Mouse (Mus musculus) layer of hippocampus, adult 2 months (tissue): ENCODE results near the gene Speer4f2. TPM values are rescaled to one million over a fixed set of nuclear protein-coding genes. Genes with fewer than 3 reads are reported as not detected.
"Not testable (repeated sequence)": the region's sequence is repeated elsewhere in the genome, so short reads cannot be mapped to it uniquely, and the experiment has no call there.

Experiments
- DNase-seq, 2 experiments: peaks; one replicate each; pipeline ENCODE4 v3.0.0; 2022; ENCODE audit warnings: low spot score in 2 of 2
- H3K27ac ChIP-seq: fragments of 200-600 bp; 2 replicates; pipeline ENCODE4 v1.8.1; 2022
- H3K4me3 ChIP-seq: fragments of 200-600 bp; 2 replicates; pipeline ENCODE4 v1.8.1; 2022; ENCODE audit warnings: mild to moderate bottlenecking
- CTCF ChIP-seq: fragments of 200-600 bp; conservative IDR thresholded peaks from 2 replicates; pipeline ENCODE4 v1.8.1; 2022; ENCODE audit warnings: antibody characterized with exemption, mild to moderate bottlenecking, moderate library complexity
- long read RNA-seq, 2 experiments: library from polyadenylated mRNA; stranded (forward); transcript quantifications; one replicate each; pipeline ENCODE4 v2.0.0; 2021; ENCODE audit warnings: borderline mapping rate in 2 of 2
- total RNA-seq, 2 experiments: library from RNA; stranded (reverse); gene quantifications; 2 replicates each; pipeline ENCODE4 v1.2.3; 2021

Speer4f2 gene
- not detected for total RNA-seq
- long read RNA-seq, experiment 1 = 0 reads
- long read RNA-seq, experiment 2 = 0 reads

DNA sequence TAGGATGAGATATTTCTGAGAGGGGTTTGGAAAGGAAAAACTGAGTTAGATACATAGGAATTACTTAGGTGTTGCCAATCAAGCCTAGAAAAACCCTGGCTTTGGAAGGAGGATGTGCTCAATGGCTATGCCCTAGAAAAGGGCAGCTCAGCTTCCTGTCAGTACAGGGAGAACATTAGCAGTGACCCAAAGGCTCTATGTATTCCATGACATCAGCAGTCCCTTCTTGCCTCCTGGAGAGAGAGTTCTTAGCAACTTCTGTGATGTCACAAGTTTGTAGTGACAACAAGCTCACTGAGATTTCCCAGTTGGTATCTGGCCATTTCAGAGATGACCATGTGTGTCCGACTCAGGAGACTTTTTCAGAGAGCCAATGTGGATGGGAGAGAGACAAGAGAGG lies at the start of gene Speer4f2:
Gene Speer4f2 (plus strand): TSS at position 301 of the 400 bp plus-strand sequence.
- DNase-seq, H3K27ac ChIP-seq, H3K4me3 ChIP-seq: not testable (repeated sequence)

- no peak overlapping the region for H3K27ac ChIP-seq
- no peak overlapping the region for H3K4me3 ChIP-seq
- DNase-seq = no peak
- TF ChIP-seq CTCF = no peak
Observed at GRCm38 (mm10) chr5:17328946-17329566, 43.9 kb upstream of the Speer4f2 start.

DNA sequence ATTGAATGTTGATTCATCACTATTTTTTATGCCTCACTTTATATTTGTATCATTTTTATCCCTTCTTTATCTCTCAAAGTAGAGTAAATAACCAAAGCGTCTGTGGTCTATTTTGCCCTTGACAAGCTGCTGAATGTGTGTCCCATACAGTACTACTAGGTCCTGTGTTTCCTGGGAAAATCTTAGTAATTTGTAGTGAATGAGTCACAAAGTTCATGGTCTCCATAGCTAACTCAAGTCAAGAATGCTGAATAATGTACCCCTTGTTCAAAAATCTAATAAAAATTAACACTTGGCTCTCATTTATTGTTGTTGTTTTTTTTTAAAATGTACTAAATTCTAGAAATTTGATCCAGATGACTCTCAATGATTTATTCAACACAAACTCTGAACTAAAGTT lies 38.1 kb upstream of the Speer4f2 start:
- TF ChIP-seq CTCF = no peak
- no peak overlapping the region for H3K27ac ChIP-seq
- no peak overlapping the region for H3K4me3 ChIP-seq
- DNase-seq = no peak

GRCm38 (mm10) chr5:17345741-17346140 lies 27.2 kb upstream of the Speer4f2 start:
- not testable (repeated sequence) for DNase-seq, H3K27ac ChIP-seq

GRCm38 (mm10) chr5:17359394-17359999 lies 13.5 kb upstream of the Speer4f2 start:
- H3K4me3 ChIP-seq = no peak overlapping the region
- TF ChIP-seq CTCF = no peak
- no peak overlapping the region for H3K27ac ChIP-seq

More at GRCm38 (mm10) chr5:17345741-17346140, 27.2 kb upstream of the Speer4f2 start:
- H3K4me3 ChIP-seq = not testable (repeated sequence)

GRCm38 (mm10) chr5:17389926-17390325 lies 16.9 kb downstream of the Speer4f2 start:
- Histone ChIP-seq H3K27ac (no peak overlapping the region), H3K4me3 (no peak overlapping the region)
- TF ChIP-seq CTCF = no peak
- DNase-seq = no peak

More at GRCm38 (mm10) chr5:17359394-17359999, 13.5 kb upstream of the Speer4f2 start:
- no peak for DNase-seq

GRCm38 (mm10) chr5:17391207-17391606 lies 18.2 kb downstream of the Speer4f2 start:
- no peak for TF ChIP-seq CTCF
- DNase-seq = no peak
- Histone ChIP-seq H3K27ac (no peak overlapping the region), H3K4me3 (no peak overlapping the region)

DNA sequence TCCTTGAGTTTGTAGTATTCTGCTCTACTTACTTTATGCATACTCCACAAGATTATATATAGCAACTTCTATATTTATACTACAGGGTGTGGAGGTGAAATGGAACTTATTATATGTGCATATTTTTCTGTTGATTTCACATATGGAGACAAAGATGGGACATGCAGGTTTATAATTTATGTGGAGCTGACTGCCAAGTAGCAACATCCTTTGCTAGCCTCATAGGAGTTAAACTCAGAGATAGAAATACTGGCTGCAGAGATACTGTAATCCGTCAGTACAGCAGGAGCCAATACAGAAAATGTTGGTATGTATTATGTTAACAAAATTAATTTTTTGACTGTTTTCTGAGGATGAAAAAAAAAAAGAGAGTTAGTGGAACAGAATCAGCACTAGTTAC lies 27.6 kb downstream of the Speer4f2 start:
- no peak overlapping the region for H3K27ac ChIP-seq
- DNase-seq = no peak
- no peak for TF ChIP-seq CTCF
- no peak overlapping the region for H3K4me3 ChIP-seq

DNA sequence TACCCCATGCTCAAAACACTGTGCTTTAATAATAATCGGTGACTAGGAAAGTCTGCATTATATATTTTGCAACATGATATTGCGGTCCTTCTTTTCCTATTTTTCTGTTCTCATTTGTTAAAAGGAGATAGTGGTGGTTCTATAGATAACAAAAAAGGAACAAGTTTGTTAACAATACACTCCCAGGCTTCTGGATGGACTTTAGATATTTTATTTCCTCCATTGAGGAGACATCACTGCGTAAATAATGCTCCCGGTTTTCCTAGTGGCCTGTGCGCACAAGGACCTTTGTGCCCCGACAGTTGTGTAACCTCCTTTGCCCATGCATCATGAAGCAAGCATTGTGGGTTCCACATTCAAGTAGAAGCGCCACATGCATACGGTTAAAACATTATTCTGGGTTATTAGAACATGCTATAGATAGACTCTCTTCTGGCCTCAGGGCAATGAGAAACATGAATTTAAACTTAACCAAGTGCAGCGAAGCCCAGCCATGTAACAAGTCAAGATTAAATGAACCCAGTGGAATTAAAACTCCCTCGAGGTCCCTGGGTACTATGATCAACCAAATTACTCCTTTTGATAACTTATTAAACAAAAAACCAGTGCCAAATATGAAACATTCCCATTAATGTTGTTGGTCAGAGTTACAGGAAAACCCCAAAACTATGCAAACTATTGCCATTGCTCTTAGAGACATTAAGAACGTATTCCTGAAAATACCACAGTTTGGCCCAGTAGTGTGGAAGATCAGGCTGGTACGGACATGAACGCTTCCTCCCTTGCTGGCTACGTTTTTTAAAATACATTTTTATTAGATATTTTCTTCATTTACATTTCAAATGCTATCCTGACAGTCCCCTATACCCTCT lies 28.5 kb downstream of the Speer4f2 start:
- Histone ChIP-seq H3K4me3 (no peak overlapping the region), H3K27ac (no peak overlapping the region)
- no peak for TF ChIP-seq CTCF
- DNase-seq = no peak

DNA sequence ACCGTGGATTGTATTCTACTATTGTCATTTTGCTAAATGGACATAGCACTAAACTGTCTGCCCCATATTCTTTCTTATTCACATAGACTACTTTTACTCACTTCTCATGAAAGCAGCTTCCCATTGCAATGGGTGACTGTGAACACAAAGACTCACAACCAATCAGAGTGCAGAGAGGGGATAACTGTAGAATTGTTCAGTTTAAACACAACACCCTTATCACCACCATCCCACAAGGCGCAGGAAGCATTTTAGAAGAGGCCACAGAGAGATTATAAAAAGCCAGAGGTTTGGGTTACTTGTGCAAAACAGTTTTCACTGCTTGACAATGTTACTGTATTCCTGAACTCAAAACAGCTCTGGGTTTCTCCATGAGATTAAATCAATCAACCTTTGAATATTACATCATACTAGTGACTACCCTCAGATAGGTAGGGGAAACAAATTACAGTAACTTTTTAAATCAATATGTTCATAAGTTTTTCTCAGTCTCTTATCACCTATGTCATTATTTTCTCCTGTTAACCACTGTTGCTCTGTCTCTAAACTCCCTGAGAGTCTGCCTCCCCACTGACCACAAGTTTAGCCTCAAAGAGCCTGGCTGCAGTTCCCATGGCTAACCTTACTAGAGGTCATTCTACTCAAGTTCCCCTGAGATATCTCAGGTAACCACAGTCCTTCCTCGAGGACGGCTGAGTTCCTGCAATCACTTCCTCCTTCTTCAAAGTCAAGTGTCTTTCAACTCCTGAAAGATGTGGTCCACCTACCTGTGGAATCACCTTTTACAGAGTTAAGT lies 29.5 kb downstream of the Speer4f2 start:
- H3K4me3 ChIP-seq = no peak overlapping the region
- DNase-seq = no peak
- no peak for TF ChIP-seq CTCF
- no peak overlapping the region for H3K27ac ChIP-seq

DNA sequence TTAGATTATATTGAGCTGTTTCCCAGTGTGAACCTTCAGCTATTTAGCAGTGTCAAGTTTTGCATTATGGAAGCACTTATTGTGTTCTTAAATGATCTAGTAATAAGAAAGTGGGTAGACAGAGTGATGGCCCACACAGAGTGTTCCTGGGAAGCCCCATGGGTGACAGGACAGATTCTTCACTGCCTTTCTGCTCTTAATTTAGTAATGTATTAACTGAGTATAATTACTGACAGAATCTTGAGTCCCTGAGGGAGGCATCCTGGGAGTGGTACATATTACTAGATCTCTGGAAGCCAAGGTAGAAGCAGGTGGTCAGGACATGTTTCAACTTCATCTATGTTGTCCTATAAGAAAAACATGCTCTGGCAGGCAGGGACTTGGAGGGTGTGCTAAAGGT lies 30.6 kb downstream of the Speer4f2 start:
- no peak for TF ChIP-seq CTCF
- Histone ChIP-seq H3K27ac (no peak overlapping the region), H3K4me3 (no peak overlapping the region)
- DNase-seq = no peak

GRCm38 (mm10) chr5:17408924-17409660 lies 36.1 kb downstream of the Speer4f2 start:
- no peak overlapping the region for H3K4me3 ChIP-seq
- DNase-seq = no peak
- no peak for TF ChIP-seq CTCF
- H3K27ac ChIP-seq = no peak overlapping the region
